Mouse (Mus musculus) frontal cortex, postnatal 10 days (tissue): Measurements from ENCODE around the gene Arhgef2.
"Not testable (repeated sequence)": the region's sequence is repeated elsewhere in the genome, so short reads cannot be mapped to it uniquely, and the experiment has no call there.

Experiments used
- DNase-seq, 2 experiments: peaks; one replicate each; pipeline ENCODE4 v3.0.0; 2022; ENCODE audit warnings: low spot score in 2 of 2, mixed read lengths in 1 of 2

Gene Arhgef2

DNA sequence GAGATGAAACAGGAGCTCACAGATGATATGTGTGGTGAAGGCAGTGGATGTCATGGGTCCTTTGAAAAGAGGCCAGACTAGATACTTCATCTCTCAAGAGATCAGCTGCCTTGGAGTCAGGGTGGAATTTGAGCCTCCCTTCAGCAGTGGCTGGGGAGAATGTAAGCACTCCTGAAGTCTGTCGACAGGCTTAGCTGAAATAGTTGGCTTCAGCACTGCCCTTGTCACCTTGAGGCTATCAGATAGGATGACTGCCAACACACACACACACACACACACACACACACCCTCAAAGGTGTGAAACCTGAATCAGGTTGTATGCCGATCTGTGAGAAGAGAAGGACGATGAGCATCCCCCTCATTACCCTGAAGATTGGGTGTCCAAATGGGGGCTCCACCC lies 14.7 kb upstream of the Arhgef2 start:
- no peak for DNase-seq

DNA sequence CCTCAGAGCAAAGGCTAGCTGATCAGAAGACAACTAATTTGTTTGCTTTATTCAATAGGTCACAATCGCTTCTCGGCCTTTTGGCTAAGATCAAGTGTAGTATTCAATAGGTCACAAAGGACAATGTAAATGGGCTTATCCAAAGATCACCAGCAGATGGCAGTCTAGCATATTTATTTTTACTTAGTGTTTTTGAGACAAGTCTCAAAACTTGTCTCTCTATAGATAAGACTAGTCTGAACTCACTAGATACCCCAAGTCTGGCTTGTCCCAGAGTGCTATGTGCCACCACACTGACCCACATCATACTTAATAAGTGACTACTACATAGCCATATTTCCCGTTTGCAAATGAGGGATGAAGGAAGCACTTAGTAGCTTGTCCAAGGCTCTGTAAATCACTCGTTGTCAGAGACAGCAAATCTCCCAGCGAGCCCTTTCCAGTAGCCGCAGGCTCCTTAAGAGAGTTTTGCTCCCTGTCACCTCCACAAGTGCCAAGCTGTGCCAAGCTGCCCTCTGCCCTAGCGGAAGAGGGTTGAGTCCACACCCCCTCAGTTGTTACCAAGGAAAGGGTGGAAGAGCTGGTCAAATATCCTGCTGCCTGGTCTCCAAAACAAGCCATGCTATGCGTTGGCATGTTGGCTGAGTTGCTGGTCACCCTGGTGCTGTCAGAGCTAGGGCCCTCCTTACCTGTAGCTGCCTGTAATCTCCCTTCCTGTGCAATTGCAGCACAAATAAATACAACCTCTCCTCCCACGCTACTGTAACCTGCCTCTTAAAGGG lies 13.6 kb upstream of the Arhgef2 start:
- no peak for DNase-seq

DNA sequence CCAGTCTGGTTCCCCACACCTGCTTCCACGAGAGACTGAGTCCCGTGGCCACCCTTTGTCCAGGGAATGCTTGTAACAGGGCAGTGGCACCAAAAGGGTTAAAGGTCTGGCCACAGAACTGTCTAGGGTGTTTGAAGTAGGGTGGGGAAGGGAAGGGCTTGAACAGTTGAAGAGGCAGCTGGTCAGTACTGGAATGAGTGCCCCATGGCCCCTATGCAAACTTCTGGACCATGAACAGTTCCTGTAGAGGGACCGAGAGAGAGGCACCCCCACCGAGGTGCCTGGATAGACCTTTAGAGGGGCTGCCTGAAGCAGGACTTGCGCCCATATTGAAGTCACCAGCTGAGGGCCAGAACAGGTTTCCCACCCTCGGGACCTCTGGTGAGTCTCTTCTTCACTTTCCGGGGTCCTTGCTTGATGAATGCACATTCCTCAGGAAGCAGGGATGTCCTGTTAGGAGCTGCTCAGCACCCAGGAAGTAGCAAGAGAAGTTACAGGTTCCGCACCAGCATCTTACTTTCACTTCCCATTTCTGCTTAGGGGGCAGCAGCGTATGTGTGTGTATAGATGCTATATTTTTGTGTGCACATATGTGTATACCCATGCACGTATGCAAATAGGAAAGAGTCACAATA lies 12.7 kb upstream of the Arhgef2 start:
- DNase-seq, result no peak

DNA sequence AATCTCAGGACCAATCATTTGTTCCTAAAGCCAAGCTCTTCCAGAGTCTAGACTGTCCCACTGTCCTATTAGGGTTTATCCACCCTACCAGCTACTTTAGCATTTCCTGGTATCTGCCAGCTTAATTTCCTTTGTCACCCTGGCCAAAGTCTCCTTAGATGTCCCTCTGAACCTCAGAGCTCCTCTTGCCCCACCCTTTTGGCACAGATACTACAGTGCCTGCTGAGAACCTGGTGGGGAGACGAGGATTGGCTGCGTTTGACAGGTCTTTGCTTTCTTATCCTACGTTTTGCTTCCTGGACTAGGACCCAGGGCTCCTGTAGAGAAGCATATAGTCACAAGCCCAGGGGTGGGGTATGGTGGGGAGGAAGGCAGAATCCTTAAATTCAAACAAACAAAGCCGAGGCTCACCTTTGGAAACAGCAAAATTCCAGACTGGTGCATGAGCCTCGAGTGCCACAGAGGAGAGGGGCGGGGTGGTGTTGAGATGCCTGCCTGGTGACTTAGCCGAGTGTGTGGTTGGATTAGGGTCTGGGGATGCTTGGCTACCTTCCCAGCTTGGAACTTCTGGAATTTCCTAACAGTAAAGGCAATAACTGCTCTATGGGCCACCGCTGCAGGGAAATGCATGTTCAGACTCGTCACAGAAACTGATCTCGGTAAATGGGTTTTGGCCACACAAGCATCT lies 11.7 kb upstream of the Arhgef2 start:
- DNase-seq, result no peak

DNA sequence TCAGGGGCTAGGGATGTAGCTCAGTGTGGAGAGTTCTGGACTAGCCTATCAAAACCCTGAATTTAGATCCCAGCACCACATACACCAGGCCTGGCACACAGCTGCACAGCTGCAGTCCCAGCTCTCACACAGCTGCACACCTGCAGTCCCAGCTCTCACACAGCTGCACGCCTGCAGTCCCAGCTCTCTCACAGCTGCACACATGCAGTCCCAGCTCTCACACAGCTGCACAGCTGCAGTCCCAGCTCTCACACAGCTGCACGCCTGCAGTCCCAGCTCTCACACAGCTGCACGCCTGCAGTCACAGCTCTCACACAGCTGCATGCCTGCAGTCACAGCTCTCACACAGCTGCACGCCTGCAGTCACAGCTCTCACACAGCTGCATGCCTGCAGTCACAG lies 9.2 kb upstream of the Arhgef2 start:
- DNase-seq, result not testable (repeated sequence)

DNA sequence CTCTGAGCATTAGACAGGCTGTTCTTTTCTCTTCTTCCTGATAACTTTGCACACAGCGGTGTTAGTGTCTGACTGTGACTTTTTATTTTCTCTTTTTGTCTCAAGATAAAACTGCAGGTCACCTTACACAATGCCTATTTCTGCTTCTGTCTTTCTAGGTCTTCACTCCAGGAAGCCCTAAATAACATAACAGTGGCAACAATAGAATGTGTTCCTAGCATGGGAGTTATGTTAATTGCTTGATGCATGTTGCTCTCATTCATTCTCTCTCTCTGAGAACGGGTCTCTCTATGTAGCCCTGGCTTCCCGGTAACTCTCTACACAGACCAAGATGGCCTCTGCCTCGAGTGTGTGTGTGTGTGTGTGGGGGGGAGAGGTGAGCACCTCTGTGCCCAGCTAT lies 3.3 kb upstream of the Arhgef2 start:
- no peak for DNase-seq

DNA sequence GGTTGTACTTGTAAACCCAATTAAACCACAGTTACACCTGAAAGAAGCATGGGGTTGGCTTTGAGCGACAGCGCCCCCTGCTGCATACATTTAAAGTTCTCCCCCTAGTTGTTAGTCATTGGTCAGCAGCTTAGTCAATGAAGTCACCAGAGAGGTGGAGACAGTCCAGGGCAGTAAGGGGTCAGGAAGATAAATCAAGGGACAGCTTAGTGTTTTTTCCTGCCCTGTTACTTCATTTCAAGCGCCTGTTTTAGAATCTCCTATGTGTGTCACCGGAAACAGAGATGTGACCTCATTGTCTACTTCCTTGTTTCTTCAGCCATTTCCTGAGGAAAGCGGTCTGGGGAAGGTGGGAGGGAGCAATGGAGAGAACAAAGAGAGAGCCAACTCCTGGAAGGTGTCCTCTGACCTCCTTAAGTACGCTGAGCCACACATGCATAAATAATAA lies 2.0 kb upstream of the Arhgef2 start:
- DNase-seq, result no peak

DNA sequence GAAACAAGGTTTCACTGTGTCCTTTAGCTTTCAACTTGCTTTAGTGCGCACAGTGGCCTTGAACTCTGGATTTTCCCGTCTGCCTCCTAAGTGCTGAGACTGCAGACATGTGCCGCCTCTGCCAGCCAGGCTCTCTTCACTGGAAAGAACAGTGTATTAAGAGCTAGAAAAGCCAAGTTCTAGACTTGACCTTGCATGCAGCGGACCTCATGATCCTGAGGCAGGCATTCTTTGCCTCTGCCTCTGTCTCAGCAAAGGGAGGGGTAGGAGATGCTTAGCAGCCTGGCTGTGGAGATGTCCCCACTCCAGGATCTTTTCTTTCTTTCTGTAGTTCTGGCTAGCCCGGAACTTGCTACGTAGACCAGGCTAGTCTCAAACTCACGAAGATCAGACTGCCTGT lies 903 bp upstream of the Arhgef2 start:
- DNase-seq, result no peak

DNA sequence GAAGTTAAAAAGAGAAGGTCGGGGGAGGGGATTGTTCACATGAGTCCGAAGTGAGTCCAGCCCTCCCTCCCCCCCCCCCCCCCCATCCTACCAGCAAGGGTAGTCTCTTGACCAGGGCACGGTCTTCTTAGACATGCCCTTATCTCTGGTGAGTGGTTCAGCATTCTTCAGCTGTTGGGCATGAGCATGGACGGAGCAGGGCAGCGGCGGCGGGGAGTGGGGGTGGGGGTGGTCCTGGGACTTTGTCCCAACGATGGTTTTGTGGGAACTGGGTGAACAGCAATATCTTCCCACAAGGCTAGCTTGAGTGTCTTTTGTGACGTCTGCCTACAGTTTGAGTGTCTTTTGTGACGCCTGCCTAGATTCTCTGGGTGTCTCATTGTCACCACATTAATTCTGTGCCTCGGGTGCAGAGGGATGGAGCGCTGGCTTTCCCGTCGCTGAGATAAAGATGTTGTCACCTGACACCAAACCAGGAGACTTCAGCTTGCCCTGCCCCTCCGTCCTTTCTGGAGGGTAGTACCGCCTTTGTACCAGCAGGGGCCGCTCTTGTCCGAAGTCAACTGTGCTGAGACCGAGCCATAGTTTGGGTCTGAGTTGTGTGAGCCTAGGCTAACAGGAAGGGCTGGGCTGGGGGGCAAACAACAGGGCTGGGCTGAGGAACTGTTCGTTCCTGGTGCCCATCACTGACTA lies 1.4 kb downstream of the Arhgef2 start:
- DNase-seq, result peak; percentile 73 to 84

DNA sequence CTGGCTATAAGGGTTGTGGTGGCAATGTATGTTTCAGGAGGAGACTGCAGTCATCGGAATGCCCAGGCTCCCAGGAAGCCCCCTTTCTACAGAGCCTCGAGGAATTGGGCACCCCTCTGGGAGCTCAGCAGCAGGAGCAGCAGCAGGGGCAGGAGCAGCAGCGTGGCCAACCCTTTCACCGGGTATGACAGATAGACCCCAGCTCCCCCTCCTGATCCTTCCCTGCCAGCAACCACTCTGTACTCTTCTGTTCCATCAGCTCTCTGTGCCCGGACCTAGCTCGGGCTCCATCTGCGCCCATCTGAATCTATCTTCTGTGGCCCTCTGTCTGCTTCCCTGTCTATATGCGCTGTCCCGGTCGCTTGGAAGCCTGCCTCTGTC lies 2.0 kb downstream of the Arhgef2 start:
- no peak for DNase-seq

DNA sequence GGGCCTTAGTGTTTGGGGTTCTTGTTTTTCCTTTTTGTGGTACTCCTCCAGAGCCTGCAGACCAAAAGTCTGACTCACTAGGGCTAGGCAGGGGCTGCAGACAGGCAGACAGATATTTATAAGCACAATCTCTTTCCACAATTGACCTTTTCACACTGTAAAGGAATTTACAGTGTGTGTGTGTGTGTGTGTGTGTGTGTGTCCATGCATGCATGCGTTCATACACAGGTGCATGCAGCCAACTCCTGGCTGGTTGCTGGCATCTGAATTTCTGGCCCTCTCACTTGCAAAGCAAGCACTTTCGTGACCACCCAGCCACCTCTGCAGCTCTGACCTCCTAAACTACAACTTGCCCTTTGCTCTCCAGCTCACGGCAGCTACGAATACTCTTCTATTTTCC lies 3.3 kb downstream of the Arhgef2 start:
- DNase-seq, result no peak

DNA sequence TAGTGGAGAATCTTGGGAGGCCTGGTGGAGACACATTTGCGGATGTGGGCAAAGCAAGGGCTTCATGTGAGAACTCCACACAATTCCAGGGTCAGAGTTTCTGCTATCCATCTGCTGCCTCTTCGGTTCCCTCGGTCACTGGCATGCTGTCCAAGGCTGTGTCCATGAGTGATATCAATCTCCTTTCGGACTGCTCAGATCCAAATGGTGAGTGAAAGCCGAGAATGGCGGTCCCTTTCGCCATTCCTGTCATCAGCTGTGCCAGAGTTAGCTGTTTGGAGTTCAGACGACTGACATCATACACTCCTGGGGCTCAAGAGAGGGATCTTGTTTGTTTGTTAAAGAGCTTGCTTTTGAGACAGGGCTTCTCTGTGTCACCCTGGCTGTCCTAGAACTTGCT lies 8.7 kb downstream of the Arhgef2 start:
- DNase-seq, result no peak

DNA sequence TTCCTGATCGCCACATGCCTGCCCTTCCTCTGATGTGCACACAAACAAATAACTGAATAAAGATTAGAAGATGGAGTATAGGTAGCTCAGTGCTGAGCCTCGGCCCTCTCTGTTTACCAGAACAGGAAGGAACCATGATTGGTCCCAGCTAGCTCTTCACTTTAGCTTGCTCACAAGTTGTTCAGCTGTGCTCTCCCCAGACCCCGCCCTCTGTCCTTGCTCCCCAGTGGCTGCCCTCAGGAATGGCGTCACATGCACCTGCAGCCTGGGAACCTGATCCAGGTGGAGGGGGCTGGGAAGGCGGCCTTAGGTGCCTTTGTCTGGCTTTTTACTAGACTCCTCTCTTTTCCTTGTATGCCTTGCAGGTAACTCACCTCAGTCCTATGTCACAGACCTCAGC lies 9.4 kb downstream of the Arhgef2 start:
- DNase-seq, result no peak

DNA sequence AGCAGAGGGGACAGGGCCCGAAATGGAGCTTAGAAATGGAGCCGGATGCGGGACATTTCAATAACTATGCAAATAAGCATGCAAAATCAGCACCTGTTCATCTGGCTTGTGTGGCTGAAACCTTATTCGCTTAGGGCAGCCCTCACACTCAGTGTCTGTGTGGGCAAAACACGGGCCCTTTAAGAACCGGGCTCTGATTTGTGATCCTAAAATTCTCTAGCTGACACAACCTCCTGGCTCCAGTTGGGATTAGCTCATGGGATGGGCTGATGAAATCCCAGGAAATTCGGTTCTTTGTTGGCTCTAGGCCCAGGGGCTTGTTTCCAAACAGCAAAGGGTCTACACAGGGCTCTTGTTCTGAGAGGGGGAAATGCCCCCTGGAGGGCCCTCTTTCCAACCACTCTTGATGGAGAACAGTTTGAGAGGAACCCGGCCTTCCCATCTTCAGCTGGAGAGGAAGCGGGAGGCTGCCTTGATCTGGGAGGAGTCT lies 10.2 kb downstream of the Arhgef2 start:
- peak in 1 of 2 experiments; percentile 9 for DNase-seq

DNA sequence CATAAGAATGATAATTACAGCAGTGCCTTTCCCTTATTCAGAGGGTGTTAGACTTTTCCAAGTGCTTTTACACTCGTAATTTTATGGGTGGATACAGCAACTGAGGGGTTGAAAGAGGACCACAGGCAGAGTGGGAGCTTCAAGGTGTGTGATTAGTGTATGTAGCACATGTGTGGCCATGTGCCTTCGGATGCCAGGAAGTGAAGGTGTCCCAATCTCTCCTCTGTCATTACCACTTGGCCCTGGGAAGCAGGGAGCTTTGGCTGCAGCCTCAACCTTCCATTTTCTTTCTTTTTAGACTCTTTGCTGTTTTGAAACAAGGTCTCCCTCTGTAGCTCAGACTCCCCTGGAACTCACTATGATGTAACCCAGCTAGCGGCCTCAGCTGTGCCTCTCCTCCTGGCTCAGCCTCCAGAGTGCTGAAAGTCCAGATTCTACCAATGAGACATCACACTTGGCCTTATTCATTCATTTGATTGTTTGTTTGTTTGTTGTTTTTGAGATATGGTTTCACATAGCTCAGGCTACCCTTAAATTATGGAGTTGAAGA lies 11.3 kb downstream of the Arhgef2 start:
- no peak for DNase-seq

DNA sequence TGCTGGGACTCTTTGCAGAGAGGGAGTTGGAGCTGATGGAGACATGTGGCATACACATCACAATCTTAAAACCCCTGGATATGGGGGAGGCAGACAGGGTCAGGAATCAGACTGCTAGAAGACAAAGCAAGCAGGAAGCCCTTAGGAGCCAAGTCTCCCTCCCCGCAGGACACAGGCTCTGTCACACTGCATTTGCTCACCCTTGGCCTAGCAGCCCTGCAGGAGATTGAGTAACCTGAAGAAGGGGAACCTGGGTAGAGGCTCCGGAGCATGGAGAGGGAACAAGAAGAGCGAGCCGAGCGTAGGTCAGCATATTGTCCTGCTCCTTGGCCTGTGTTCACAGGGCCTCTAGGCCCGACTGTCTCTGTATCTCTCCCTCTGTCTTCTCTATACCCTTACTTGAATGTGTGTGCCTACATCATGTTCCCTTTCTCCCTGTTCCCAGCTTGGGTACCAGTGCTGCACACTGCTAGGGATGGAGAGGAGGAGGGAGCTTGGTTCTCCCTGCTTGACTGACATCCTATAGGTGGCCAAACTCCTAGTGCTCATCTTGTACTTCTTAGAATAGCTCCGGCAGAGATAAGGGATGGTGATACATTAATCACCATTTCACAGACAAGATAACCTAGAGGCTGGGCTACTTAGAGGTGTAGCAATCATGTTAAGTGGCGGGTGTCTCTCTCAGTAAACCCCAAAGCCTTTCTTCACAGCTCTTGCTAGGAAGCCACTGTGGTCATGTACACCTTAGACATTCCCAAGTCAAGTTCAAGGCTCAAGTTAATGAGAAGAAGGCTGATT lies 12.5 kb downstream of the Arhgef2 start:
- peak in 1 of 2 experiments; percentile 13 for DNase-seq

DNA sequence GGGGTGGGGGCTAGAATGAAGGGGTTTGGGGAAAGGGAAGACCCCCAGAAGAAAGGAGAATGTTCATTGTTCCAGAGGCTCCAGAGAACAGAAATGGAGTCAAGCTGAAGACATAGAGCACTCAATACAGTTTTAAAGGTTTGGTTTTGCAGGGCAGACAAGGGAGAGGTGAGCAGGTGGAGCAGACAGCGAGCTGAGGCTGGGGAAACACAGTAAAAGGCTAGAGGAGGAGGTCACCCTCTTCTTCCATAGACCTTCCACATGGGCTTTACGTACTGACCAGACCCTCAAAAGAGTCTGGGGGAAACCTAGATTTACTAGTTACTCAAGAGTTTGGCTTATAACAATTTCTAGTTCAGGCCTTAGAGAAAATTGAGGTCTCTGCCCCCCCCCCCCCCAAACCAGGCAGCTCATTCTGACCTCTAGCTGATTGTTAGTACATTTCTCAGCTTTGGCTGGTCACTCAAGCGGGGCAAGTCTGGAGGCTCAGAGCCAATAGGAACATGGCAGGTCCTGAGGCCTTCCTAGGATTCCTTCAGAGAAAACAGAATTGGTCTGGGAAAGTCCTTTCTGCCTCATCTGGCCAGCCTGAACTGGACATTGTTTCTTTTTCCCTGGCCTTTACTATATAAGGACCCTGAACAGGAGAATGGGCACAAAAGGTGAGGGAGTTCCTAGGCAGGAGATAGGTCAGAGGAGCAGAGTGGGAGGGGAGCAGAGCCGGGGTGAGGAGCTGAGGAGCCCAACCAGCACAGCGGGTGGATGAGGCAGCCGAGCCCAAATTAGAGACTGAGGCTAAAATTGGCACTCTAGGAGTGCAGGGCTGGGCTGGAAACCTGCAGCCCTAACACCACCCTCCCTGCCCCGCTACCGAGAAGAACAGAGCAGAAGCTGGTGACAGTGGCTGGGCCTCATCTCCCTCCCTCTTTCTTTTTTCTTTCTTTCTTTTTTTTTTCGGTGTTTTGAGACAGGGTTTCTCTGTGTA lies 13.6 kb downstream of the Arhgef2 start:
- peak in 1 of 2 experiments; percentile 7 for DNase-seq

DNA sequence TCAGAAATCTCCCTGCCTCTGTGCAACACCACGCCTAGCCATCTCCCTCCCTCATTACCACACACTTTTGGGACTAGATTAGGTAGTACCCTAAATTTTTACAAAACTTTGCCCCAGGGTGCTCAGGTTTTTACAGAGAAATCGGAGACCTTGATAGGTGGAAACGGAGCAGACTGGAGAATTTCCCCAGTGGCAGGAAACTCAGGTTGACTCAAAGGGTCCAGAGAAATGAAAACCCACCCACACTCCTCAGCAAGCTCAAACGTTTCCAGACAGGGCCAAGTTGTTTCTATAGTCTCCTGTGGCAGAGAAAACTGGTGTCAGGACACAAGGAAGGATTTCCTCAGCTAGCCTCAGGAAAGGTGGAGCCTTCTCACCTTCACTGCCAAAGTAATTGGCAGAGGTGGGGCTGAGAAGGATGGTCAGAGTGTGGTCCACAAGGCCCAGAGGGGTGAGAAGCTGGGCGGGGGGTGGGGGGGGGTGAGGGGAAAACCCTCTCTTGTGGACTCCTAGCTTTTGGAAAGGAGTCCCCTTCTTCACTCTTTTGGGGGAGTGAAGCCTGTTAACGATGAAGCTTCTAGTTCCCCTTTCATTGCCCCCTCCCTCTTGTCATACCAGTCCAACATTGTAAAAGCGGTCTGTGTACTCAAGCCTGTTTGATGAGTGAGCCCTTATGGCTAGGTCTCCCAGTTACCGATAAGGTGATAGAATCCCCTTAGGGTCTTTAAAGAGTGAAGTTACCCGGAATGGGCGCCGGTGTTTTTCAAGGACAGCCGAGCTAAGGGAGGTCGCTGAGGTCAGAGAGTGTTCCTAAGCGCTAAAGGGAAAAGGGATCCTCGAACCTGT lies 14.6 kb downstream of the Arhgef2 start:
- DNase-seq, result no peak
